8 mouse cellular contexts compared by ENCODE assay signal in the genomic region with DNA sequence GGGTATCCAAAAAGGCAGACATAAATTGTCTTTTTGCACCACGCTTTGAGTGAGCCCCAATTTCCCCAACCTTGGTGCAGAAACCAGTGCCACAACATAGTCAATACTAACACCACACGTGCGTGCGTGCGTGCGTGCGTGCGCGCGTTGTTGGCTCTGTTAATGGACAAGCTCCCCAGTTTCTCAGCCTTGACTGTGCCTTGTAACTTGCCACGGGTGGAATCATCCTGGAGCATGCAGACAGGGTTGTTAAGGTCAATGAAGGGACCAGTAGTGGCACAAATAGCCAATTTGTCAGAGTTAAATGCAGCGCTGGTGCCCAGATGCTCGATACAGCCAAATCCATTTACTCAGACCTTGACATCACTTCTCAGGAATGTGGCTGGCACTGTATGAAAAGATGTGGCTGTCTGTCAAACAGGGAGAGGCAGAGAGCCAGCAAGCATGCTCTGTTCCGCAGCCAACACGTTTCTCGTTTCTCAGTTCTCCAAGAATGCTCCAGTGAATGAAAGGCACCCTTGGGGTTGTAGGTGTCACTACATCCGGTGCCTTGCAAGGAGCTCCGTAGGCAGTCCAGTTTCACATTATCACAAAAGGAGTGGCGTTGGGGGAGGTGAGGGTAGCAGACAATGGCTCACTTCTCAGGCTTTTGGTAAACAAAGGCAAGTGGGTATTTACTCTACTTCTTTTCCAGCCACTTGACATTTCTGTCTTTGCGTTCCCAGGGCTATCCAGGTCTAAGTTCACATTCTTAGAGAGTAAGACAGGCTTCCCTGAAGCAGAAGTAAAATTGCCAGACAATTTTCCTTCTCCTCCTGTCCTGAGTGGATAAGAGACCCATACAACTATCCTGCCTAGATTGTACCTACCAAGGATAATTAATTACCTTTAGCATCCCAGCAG. TPM values are rescaled to one million over a fixed set of nuclear protein-coding genes. Genes with fewer than 3 reads are reported as not detected.
A peak's percentile ranks its signal among the peaks of the same experiment; 100 is the strongest.
DNase-seq lines count a peak whose midpoint lies in the region; ATAC-seq lines count a peak whose summit lies in the region.

No protein-coding gene starts in this region.

- intact Hi-C loops in gastrocnemius, postnatal 14 days (cut with DNase I; ENCODE audit: low total_unique reads) = loop anchor here (5.0 to 10.0 kb wide), 2 partner anchors 104 to 198 kb away; no protein-coding TSS in a partner anchor

- ATAC-seq in frontal cortex, adult (ENCODE audit: low TSS enrichment) = 0 out of 2 replicates have a peak, but pooled peaks have one; percentile 16

- DNase-seq in frontal cortex, postnatal 14 days (ENCODE audit: low spot score in 2 of 2) = no peak
- DNase-seq in adrenal gland, adult 8-10 months = peak; percentile 54
- peak; percentile 12 for DNase-seq in gastrocnemius, postnatal 14 days
- peak; percentile 35 for DNase-seq in kidney, adult 18-20 months
- DNase-seq in lung, postnatal 14 days = peak; percentile 36
- DNase-seq in yolk sac, embryonic 10.5 days (ENCODE audit: low spot score) = peak; percentile 58
- DNase-seq in cerebellum, adult 9-10 months = no peak

RNA-seq across cellular contexts. Expression of gene Usp27x, which starts 53.2 kb away (rescaled TPM):
- 10 to 100 TPM; 27.7 to 36.7 (median 32.1) TPM for total RNA-seq in adrenal gland, adult 8-10 months (2022)
- under 1 TPM; 0.37 to 0.66 TPM for total RNA-seq in gastrocnemius, postnatal 14 days (2021)

Comparison
In these comparisons a context has a peak if more than half of its experiments do, and no peak if none do; other contexts are left out.
1. DNase-seq: peak in adrenal gland, adult 8-10 months (single experiment), gastrocnemius, postnatal 14 days (single experiment), kidney, adult 18-20 months (single experiment), lung, postnatal 14 days (single experiment) and yolk sac, embryonic 10.5 days (single experiment); none in frontal cortex, postnatal 14 days (0 of 2) and cerebellum, adult 9-10 months (single experiment).
2. RNA of gene Usp27x, which starts 53.2 kb away (total RNA-seq): 27.7 to 36.7 TPM in adrenal gland, adult 8-10 months; 0.37 to 0.66 TPM in gastrocnemius, postnatal 14 days; every median in the first group is over 10 times any median in the second.